Comparison of ENCODE assay signal across 15 mouse cellular contexts in the genomic region with DNA sequence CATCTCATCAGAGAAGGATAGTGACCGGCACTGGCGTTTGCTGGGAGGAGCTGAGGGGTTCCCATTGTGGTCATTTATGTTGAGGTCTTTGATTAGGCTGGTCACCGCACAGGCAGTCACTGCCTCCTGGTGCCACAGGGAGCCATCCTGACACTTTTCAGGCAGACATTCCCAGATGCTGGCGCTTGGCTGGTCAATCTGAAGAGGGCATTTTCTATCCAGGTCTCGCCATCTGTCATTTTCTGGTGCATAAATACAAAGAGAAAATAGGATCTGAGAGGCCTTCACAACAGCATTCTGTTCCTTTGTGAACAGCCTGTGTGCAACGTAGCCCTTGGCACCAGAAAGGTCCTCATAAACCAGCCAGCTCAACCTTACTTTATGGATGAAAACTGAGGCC. TPM values are rescaled to one million over a fixed set of nuclear protein-coding genes. Genes with fewer than 3 reads are reported as not detected.
DNase-seq lines count a peak whose midpoint lies in the region; ATAC-seq lines count a peak whose summit lies in the region.
"Had no signal": no experiment of that assay in that cellular context is flagged by ENCODE, and none has a peak within 500 bp of the region (broad histone marks: within the 10 kb centered on the region; RNA-seq: fewer than 3 reads in every experiment).

No protein-coding gene starts in this region.

- DNase-seq in midbrain, embryonic 10.5 days (ENCODE audit: low spot score) = no peak
- DNase-seq in cerebellum, adult 11 months = peak; percentile 73
- no peak for DNase-seq in embryonic facial prominence, embryonic 10.5 days (ENCODE audit: low spot score)
- no peak for DNase-seq in hindbrain, embryonic 14.5 days (ENCODE audit: low spot score)
- no peak for DNase-seq in right cerebral cortex, adult 18-20 months
- DNase-seq in lung, postnatal 14 days = no peak
- DNase-seq in adrenal gland, postnatal 14 days = no peak
- DNase-seq: gastrocnemius, postnatal 36 days; liver, embryonic 13.5 days; right cerebral cortex, postnatal 25 days; thymus, postnatal 36 days had no signal

- H3K4me2 ChIP-seq in midbrain, embryonic 15.5 days = no peak overlapping the region
- no peak overlapping the region for H3K4me2 ChIP-seq in hindbrain, embryonic 14.5 days (replicated peaks)
- H3K4me2 ChIP-seq: heart, embryonic 15.5 days; liver, embryonic 13.5 days had no signal

- H3K4me1 ChIP-seq in midbrain, embryonic 10.5 days = 0 out of 2 replicates have a peak, but pooled peaks cover 5% of the 10 kb centered on the region
- no peaks in the 10 kb centered on the region for H3K4me1 ChIP-seq in midbrain, embryonic 15.5 days
- peaks cover 3% of the 10 kb centered on the region for H3K4me1 ChIP-seq in embryonic facial prominence, embryonic 10.5 days
- H3K4me1 ChIP-seq in hindbrain, embryonic 14.5 days (replicated peaks; ENCODE audit: control insufficient read depth, insufficient read depth, low read length) = peaks cover under 1% of the 10 kb centered on the region

- no peak for ATAC-seq in midbrain, embryonic 15.5 days (replicated peaks)
- no peak for ATAC-seq in hindbrain, embryonic 14.5 days (ENCODE audit: low FRiP score)
- ATAC-seq: intestine, embryonic 16.5 days; Patski had no signal

- H3K27me3 ChIP-seq in midbrain, embryonic 10.5 days (ENCODE audit: low read depth, poor library complexity, severe bottlenecking) = no peaks in the 10 kb centered on the region
- no peaks in the 10 kb centered on the region for H3K27me3 ChIP-seq in midbrain, embryonic 15.5 days (replicated peaks)
- no peaks in the 10 kb centered on the region for H3K27me3 ChIP-seq in embryonic facial prominence, embryonic 10.5 days (replicated peaks; ENCODE audit: low read depth, poor library complexity, severe bottlenecking)
- H3K27me3 ChIP-seq in hindbrain, embryonic 14.5 days (ENCODE audit: control insufficient read depth, insufficient read depth, low read length) = no peaks in the 10 kb centered on the region
- H3K27me3 ChIP-seq: heart, embryonic 15.5 days; liver, embryonic 13.5 days; Patski had no signal

- H3K27ac ChIP-seq in midbrain, embryonic 10.5 days (replicated peaks) = peak overlapping the region; percentile 61
- H3K27ac ChIP-seq in midbrain, embryonic 15.5 days = no peak overlapping the region
- H3K27ac ChIP-seq in embryonic facial prominence, embryonic 10.5 days (replicated peaks) = 0 out of 2 replicates have a peak overlapping the region, but pooled peaks have one; percentile 24
- H3K27ac ChIP-seq in hindbrain, embryonic 14.5 days = peak overlapping the region; percentile 54
- H3K27ac ChIP-seq: heart, embryonic 15.5 days; liver, embryonic 13.5 days had no signal

- H3K9me3 ChIP-seq in midbrain, embryonic 10.5 days (replicated peaks) = no peaks in the 10 kb centered on the region
- H3K9me3 ChIP-seq in midbrain, embryonic 15.5 days = no peaks in the 10 kb centered on the region
- H3K9me3 ChIP-seq in embryonic facial prominence, embryonic 10.5 days = no peaks in the 10 kb centered on the region
- no peaks in the 10 kb centered on the region for H3K9me3 ChIP-seq in hindbrain, embryonic 14.5 days (ENCODE audit: control insufficient read depth, low read length)
- H3K9me3 ChIP-seq: heart, embryonic 15.5 days; liver, embryonic 13.5 days had no signal

- 92% methylated on average over 6 of the region's 6 CpGs for WGBS in midbrain, embryonic 10.5 days
- WGBS in midbrain, embryonic 15.5 days = 68% methylated on average over 6 of the region's 6 CpGs
- 90% methylated on average over 6 of the region's 6 CpGs for WGBS in embryonic facial prominence, embryonic 10.5 days
- WGBS in hindbrain, embryonic 14.5 days = 53% methylated on average over 6 of the region's 6 CpGs

- peaks cover 57% of the 10 kb centered on the region for H3K36me3 ChIP-seq in midbrain, embryonic 10.5 days
- no peaks in the 10 kb centered on the region for H3K36me3 ChIP-seq in midbrain, embryonic 15.5 days (replicated peaks)
- H3K36me3 ChIP-seq in embryonic facial prominence, embryonic 10.5 days (replicated peaks) = peaks cover 75% of the 10 kb centered on the region
- peaks cover 27% of the 10 kb centered on the region for H3K36me3 ChIP-seq in hindbrain, embryonic 14.5 days (replicated peaks; ENCODE audit: control insufficient read depth, insufficient read depth)

- H3K9ac ChIP-seq in midbrain, embryonic 15.5 days = no peak overlapping the region
- H3K9ac ChIP-seq in hindbrain, embryonic 14.5 days = no peak overlapping the region
- H3K9ac ChIP-seq: heart, embryonic 15.5 days; liver, embryonic 13.5 days had no signal

- no peak overlapping the region for H3K4me3 ChIP-seq in midbrain, embryonic 10.5 days
- no peak overlapping the region for H3K4me3 ChIP-seq in midbrain, embryonic 15.5 days
- no peak overlapping the region for H3K4me3 ChIP-seq in embryonic facial prominence, embryonic 10.5 days
- no peak overlapping the region for H3K4me3 ChIP-seq in hindbrain, embryonic 14.5 days (replicated peaks; ENCODE audit: low read length)
- H3K4me3 ChIP-seq: heart, embryonic 15.5 days; liver, embryonic 13.5 days had no signal

RNA-seq across cellular contexts. Expression of a gene that starts 53.8 kb away (rescaled TPM):
- 23.1 and 25.0 TPM in 2 replicates for polyA plus RNA-seq in midbrain, embryonic 10.5 days (2016; fragmentation: Nextera tagmentation; extraction: Ambion mirVana)
- polyA plus RNA-seq in midbrain, embryonic 15.5 days (2015; fragmentation: Nextera tagmentation; extraction: Ambion mirVana) = 15.4 and 15.7 TPM in 2 replicates
- polyA plus RNA-seq in embryonic facial prominence, embryonic 10.5 days (2016; fragmentation: Nextera tagmentation; extraction: Ambion mirVana) = 29.4 and 29.9 TPM in 2 replicates
- polyA plus RNA-seq in hindbrain, embryonic 14.5 days (2014; fragmentation: Nextera tagmentation; extraction: Ambion mirVana) = 13.3 and 16.6 TPM in 2 replicates
- 64.8 and 65.8 TPM in 2 replicates for total RNA-seq in adrenal gland, postnatal 14 days (2021)
